Mouse (Mus musculus): ENCODE measurements at regions not wholly inside any gene's neighbourhood (a gene's known extent, or its start where the extent isn't known, plus 50 kb on each side); places are given as distances from the start of the nearest gene placed in this dataset.

GRCm38 (mm10) chr4:81627714-81628495, 185.3 kb upstream of the Mpdz start:
- TF ChIP-seq POLR2A (IDR thresholded peaks at IDR 0.05; ENCODE audit: borderline replicate concordance, extremely low read depth, low read depth, low read length) (no peak), CTCF (IDR thresholded peaks at IDR 0.05; ENCODE audit: insufficient read depth, low read length) (no peak)
